Mouse (Mus musculus) G1E (cell line): ENCODE measurements around the gene Nlgn2.

ENCODE experiments used
- CTCF ChIP-seq: IDR thresholded peaks from 2 replicates; pipeline ENCODE4 v1.5.1; 2012; ENCODE audit warnings: low read depth, low read length, inconsistent platforms, mixed read lengths
- GATA1 ChIP-seq: IDR thresholded peaks from 2 replicates; pipeline ENCODE4 v1.6.1; 2012; ENCODE audit warnings: borderline replicate concordance, low read length, inconsistent platforms, mixed read lengths

GRCm38 (mm10) chr11:69849884-69850283 lies 12.3 kb upstream of the Nlgn2 start:
- TF ChIP-seq CTCF, result no peak
- no peak for TF ChIP-seq GATA1
